Comparison of ENCODE assay signal across 8 mouse cellular contexts in genomic region chr7:19326359-19326758, GRCm38 (mm10). TPM values are rescaled to one million over a fixed set of nuclear protein-coding genes. Genes with fewer than 3 reads are reported as not detected.
DNase-seq lines count a peak whose midpoint lies in the region; ATAC-seq and TF ChIP-seq lines count a peak whose summit lies in the region.

No protein-coding gene starts in this region.

- peaks cover 81% of the 10 kb centered on the region for H3K4me1 ChIP-seq in megakaryocyte, embryonic 14.5 days
- peaks cover 11% of the 10 kb centered on the region; the same call in 1 of the 2 replicates for H3K4me1 ChIP-seq in hindbrain, embryonic 14.5 days (replicated peaks; ENCODE audit: control insufficient read depth, insufficient read depth, low read length)

- intact Hi-C loops in gastrocnemius, adult 2 months (cut with DNase I), result no loop called here
- intact Hi-C loops in left cerebral cortex, postnatal 25 days (cut with DNase I), result no loop called here

- no peaks in the 10 kb centered on the region for H3K36me3 ChIP-seq in megakaryocyte, embryonic 14.5 days (replicated peaks; ENCODE audit: low read length)
- no peaks in the 10 kb centered on the region for H3K36me3 ChIP-seq in hindbrain, embryonic 14.5 days (replicated peaks; ENCODE audit: control insufficient read depth, insufficient read depth)

- H3K4me2 ChIP-seq in hindbrain, embryonic 14.5 days (replicated peaks), result peak overlapping the region; percentile 67

- H3K9me3 ChIP-seq in megakaryocyte, embryonic 14.5 days, result peaks cover 6% of the 10 kb centered on the region; the same call in 1 of the 2 replicates
- H3K9me3 ChIP-seq in hindbrain, embryonic 14.5 days (ENCODE audit: control insufficient read depth, low read length), result no peaks in the 10 kb centered on the region

- H3K9ac ChIP-seq in hindbrain, embryonic 14.5 days, result no peak overlapping the region

- H3K27me3 ChIP-seq in megakaryocyte, embryonic 14.5 days (replicated peaks), result peaks cover 21% of the 10 kb centered on the region
- no peaks in the 10 kb centered on the region for H3K27me3 ChIP-seq in hindbrain, embryonic 14.5 days (ENCODE audit: control insufficient read depth, insufficient read depth, low read length)

- no peak for TF ChIP-seq CTCF in gastrocnemius, adult 2 months (IDR thresholded peaks at IDR 0.05)

- ATAC-seq in megakaryocyte, adult 5-6 weeks (ENCODE audit: poor library complexity, severe bottlenecking), result no peak
- peak; percentile 35; the same call in 1 of the 2 replicates for ATAC-seq in hindbrain, embryonic 14.5 days (ENCODE audit: low FRiP score)
- ATAC-seq in megakaryocyte-erythroid progenitor cell, adult 5-6 weeks (replicated peaks; ENCODE audit: low FRiP score, low TSS enrichment, poor library complexity, severe bottlenecking), result peak; percentile 56

- under 1% methylated on average over 20 of the region's 20 CpGs for WGBS in hindbrain, embryonic 14.5 days

- H3K4me3 ChIP-seq in megakaryocyte, embryonic 14.5 days (replicated peaks), result peak overlapping the region; percentile 90
- H3K4me3 ChIP-seq in gastrocnemius, adult 2 months, result peak overlapping the region; percentile 72
- peak overlapping the region; percentile 32 for H3K4me3 ChIP-seq in hindbrain, embryonic 14.5 days (replicated peaks; ENCODE audit: low read length)

- DNase-seq in cerebellum, postnatal 36 days, result peak; percentile 55 to 70
- DNase-seq in gastrocnemius, adult 2 months, result peak; percentile 95
- DNase-seq in hindbrain, embryonic 14.5 days (ENCODE audit: low spot score), result peak; percentile 67
- peak; percentile 54 to 80 for DNase-seq in left cerebral cortex, postnatal 25 days (ENCODE audit: low spot score in 2 of 2)
- peak; percentile 68 for DNase-seq in right cerebral cortex, postnatal 14 days

- peak overlapping the region; percentile 89 for H3K27ac ChIP-seq in gastrocnemius, adult 2 months
- no peak overlapping the region for H3K27ac ChIP-seq in hindbrain, embryonic 14.5 days

RNA-seq across cellular contexts. Expression of gene Fosb, which starts 16.5 kb away (rescaled TPM):
- 12.9 and 33.1 TPM in 2 replicates for polyA plus RNA-seq in megakaryocyte, embryonic 14.5 days (2012; ENCODE audit: insufficient read depth, low replicate concordance)
- 24.0 and 25.4 TPM in 2 replicates for total RNA-seq in megakaryocyte, adult 5-6 weeks (2015)
- 26.9 and 30.4 TPM in 2 replicates for total RNA-seq in megakaryocyte, adult 5-6 weeks (2017)
- total RNA-seq in gastrocnemius, adult 2 months (2021), result under 1 TPM; 0.22 to 0.59 TPM
- 0.12 TPM in 1 of 2 replicates, not detected in the other for polyA plus RNA-seq in hindbrain, embryonic 14.5 days (2014; fragmentation: Nextera tagmentation; extraction: Ambion mirVana)
- 10 to 100 TPM; 21.0 to 26.0 TPM for total RNA-seq in left cerebral cortex, postnatal 25 days (2021)
- total RNA-seq in megakaryocyte-erythroid progenitor cell, adult 5-6 weeks (2014; fragmentation: Nextera tagmentation), result 4.2 and 4.8 TPM in 2 replicates
- 52.4 and 77.0 TPM in 2 replicates for total RNA-seq in megakaryocyte-erythroid progenitor cell, adult 5-6 weeks (2017)

RNA-seq across cellular contexts. Expression of gene Ercc1, which starts 18.2 kb away (rescaled TPM):
- polyA plus RNA-seq in megakaryocyte, embryonic 14.5 days (2012; ENCODE audit: insufficient read depth, low replicate concordance), result 36.5 and 52.2 TPM in 2 replicates
- total RNA-seq in megakaryocyte, adult 5-6 weeks (2015), result 18.9 and 26.4 TPM in 2 replicates
- 17.5 and 21.4 TPM in 2 replicates for total RNA-seq in megakaryocyte, adult 5-6 weeks (2017)
- total RNA-seq in gastrocnemius, adult 2 months (2021), result 10 to 100 TPM; 28.1 to 30.4 TPM
- 82.6 and 86.1 TPM in 2 replicates for polyA plus RNA-seq in hindbrain, embryonic 14.5 days (2014; fragmentation: Nextera tagmentation; extraction: Ambion mirVana)
- 10 to 100 TPM; 34.1 to 40.5 TPM for total RNA-seq in left cerebral cortex, postnatal 25 days (2021)
- total RNA-seq in megakaryocyte-erythroid progenitor cell, adult 5-6 weeks (2014; fragmentation: Nextera tagmentation), result 31.3 and 51.5 TPM in 2 replicates
- total RNA-seq in megakaryocyte-erythroid progenitor cell, adult 5-6 weeks (2017), result 19.8 and 23.8 TPM in 2 replicates

RNA-seq across cellular contexts. Expression of gene Cd3eap, which starts 32.9 kb away (rescaled TPM):
- polyA plus RNA-seq in megakaryocyte, embryonic 14.5 days (2012; ENCODE audit: insufficient read depth, low replicate concordance), result 13.3 and 50.4 TPM in 2 replicates
- 3.4 TPM in 2 replicates for total RNA-seq in megakaryocyte, adult 5-6 weeks (2015)
- total RNA-seq in megakaryocyte, adult 5-6 weeks (2017), result 9.0 and 11.5 TPM in 2 replicates
- total RNA-seq in gastrocnemius, adult 2 months (2021), result 10 to 100 TPM; 11.4 to 11.5 TPM
- polyA plus RNA-seq in hindbrain, embryonic 14.5 days (2014; fragmentation: Nextera tagmentation; extraction: Ambion mirVana), result 17.0 TPM in 2 replicates
- total RNA-seq in left cerebral cortex, postnatal 25 days (2021), result 10 to 100 TPM; 16.6 to 20.0 TPM
- total RNA-seq in megakaryocyte-erythroid progenitor cell, adult 5-6 weeks (2014; fragmentation: Nextera tagmentation), result 17.2 and 36.6 TPM in 2 replicates
- total RNA-seq in megakaryocyte-erythroid progenitor cell, adult 5-6 weeks (2017), result 34.9 and 47.7 TPM in 2 replicates

RNA-seq across cellular contexts. Expression of gene Ppp1r13l, which starts 33.2 kb away (rescaled TPM):
- polyA plus RNA-seq in megakaryocyte, embryonic 14.5 days (2012; ENCODE audit: insufficient read depth, low replicate concordance), result 21.5 and 54.3 TPM in 2 replicates
- 4.1 and 4.2 TPM in 2 replicates for total RNA-seq in megakaryocyte, adult 5-6 weeks (2015)
- total RNA-seq in megakaryocyte, adult 5-6 weeks (2017), result 0.45 TPM in 1 of 2 replicates, not detected in the other
- total RNA-seq in gastrocnemius, adult 2 months (2021), result 1 to 10 TPM; 2.1 to 4.9 TPM
- 2.4 and 2.6 TPM in 2 replicates for polyA plus RNA-seq in hindbrain, embryonic 14.5 days (2014; fragmentation: Nextera tagmentation; extraction: Ambion mirVana)
- 1 to 10 TPM; 5.4 to 9.9 TPM for total RNA-seq in left cerebral cortex, postnatal 25 days (2021)
- 4.3 and 6.5 TPM in 2 replicates for total RNA-seq in megakaryocyte-erythroid progenitor cell, adult 5-6 weeks (2014; fragmentation: Nextera tagmentation)
- total RNA-seq in megakaryocyte-erythroid progenitor cell, adult 5-6 weeks (2017), result 0.30 TPM in 1 of 2 replicates, not detected in the other

RNA-seq across cellular contexts. Expression of gene Rtn2, which starts 43.9 kb away (rescaled TPM):
- polyA plus RNA-seq in megakaryocyte, embryonic 14.5 days (2012; ENCODE audit: insufficient read depth, low replicate concordance), result 6.1 and 8.4 TPM in 2 replicates
- 0.48 TPM in 1 of 2 replicates, not detected in the other for total RNA-seq in megakaryocyte, adult 5-6 weeks (2015)
- not detected in 2 replicates for total RNA-seq in megakaryocyte, adult 5-6 weeks (2017)
- total RNA-seq in gastrocnemius, adult 2 months (2021), result 1,000 to 10,000 TPM in 1 of 2 experiments, 100 to 1,000 TPM in 1; 987 to 1,150 TPM
- polyA plus RNA-seq in hindbrain, embryonic 14.5 days (2014; fragmentation: Nextera tagmentation; extraction: Ambion mirVana), result 106 and 112 TPM in 2 replicates
- total RNA-seq in left cerebral cortex, postnatal 25 days (2021), result 100 to 1,000 TPM; 112 TPM
- total RNA-seq in megakaryocyte-erythroid progenitor cell, adult 5-6 weeks (2014; fragmentation: Nextera tagmentation), result not detected in 2 replicates
- total RNA-seq in megakaryocyte-erythroid progenitor cell, adult 5-6 weeks (2017), result not detected in 2 replicates

Comparison
In these comparisons a context has a peak if more than half of its experiments do, and no peak if none do; other contexts are left out.
1. H3K4me3 ChIP-seq: peak in every context shown above with its lines; median percentile 90 in megakaryocyte, embryonic 14.5 days; 72 in gastrocnemius, adult 2 months; 32 in hindbrain, embryonic 14.5 days.